Comparison of ENCODE assay signal across 8 mouse cellular contexts in the genomic region with DNA sequence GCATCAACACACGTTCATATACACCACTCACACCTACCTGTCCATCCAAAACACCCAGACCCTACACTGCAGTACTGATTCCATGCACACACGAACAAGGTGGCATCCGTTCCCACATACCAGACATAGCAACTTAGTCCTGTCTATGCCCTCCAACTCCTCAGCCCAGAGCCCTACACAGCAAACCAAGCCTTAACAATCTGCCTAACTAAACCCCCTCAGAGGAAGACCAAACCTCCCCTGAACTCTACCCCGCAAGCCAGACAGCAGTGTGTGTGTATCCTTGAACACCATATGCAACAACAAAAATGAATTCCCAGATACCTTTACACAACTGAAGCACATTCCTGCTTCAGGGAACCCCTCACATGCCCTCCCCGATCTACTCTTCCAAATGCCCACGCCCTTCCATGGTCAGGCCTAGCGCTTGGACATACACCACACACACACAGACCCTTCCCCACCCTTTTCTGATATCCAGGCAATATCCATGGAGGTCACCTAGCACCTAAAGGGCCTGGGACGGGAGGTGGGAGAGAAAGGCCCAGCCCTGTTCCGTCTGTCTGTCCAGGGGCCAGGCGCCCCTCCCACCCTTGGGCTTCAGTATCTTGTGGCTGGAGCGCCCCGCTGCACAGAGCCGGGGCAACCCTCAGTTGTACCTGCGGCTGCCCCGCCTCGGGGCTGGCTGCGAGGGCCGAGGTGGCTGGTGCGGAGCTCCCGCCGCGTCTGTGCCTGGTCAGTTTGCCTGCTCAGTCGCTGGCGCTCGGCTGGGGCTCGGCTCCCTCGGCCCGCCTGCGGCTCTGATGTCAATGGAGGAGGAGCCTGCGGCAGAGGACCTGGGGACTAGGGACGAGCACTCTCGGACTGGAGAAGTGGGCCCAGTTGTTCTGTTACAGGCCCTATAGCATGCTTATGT. TPM values are rescaled to one million over a fixed set of nuclear protein-coding genes. Genes with fewer than 3 reads are reported as not detected.
DNase-seq lines count a peak whose midpoint lies in the region; ATAC-seq and TF ChIP-seq lines count a peak whose summit lies in the region.

A gene (minus strand): TSS at position 808 of the 916 bp plus-strand sequence.

- WGBS in hindbrain, postnatal 0 days = 13% methylated on average over 32 of the region's 32 CpGs

- DNase-seq in adrenal gland, postnatal 10 days = peak; percentile 93
- peak; percentile 88 for DNase-seq in gastrocnemius, postnatal 14 days
- DNase-seq in hindbrain, postnatal 0 days (ENCODE audit: low spot score) = peak; percentile 76
- peak; percentile 64 to 88 for DNase-seq in left cerebral cortex, postnatal 10 days (ENCODE audit: extremely low spot score in 1 of 2, low spot score in 2 of 2)
- peak; percentile 78 to 82 for DNase-seq in right cerebral cortex, adult 2 months (ENCODE audit: low spot score in 2 of 2)
- DNase-seq in urinary bladder, postnatal 4 days (ENCODE audit: low spot score in 2 of 2) = peak; percentile 74 to 77

- H3K36me3 ChIP-seq in hindbrain, postnatal 0 days (ENCODE audit: insufficient read depth, low read length) = peaks cover 10% of the 10 kb centered on the region

- H3K4me2 ChIP-seq in hindbrain, postnatal 0 days (ENCODE audit: low read depth, low read length) = peak within 1 kb of the TSS; percentile 81

- no peaks in the 10 kb centered on the region for H3K27me3 ChIP-seq in hindbrain, postnatal 0 days (ENCODE audit: insufficient read depth, low read length)

- TF ChIP-seq CTCF in cortical plate, adult 2 months (IDR thresholded peaks at IDR 0.05; ENCODE audit: extremely low read depth, insufficient read depth, low read length) = no peak
- TF ChIP-seq CTCF in hindbrain, postnatal 0 days (IDR thresholded peaks at IDR 0.05; ENCODE audit: low read depth) = no peak

- H3K9me3 ChIP-seq in hindbrain, postnatal 0 days (ENCODE audit: low read length) = no peaks in the 10 kb centered on the region

- ATAC-seq in hindbrain, postnatal 0 days = peak; percentile 75
- ATAC-seq in megakaryocyte, adult 5-6 weeks (ENCODE audit: poor library complexity, severe bottlenecking) = peak; percentile 95

- H3K4me1 ChIP-seq in cortical plate, adult 2 months (ENCODE audit: control insufficient read depth, insufficient read depth, low read length) = peaks cover 5% of the 10 kb centered on the region; the same call in 1 of the 2 replicates
- H3K4me1 ChIP-seq in hindbrain, postnatal 0 days (ENCODE audit: insufficient read depth, low read length) = peaks cover 14% of the 10 kb centered on the region; the same call in 1 of the 2 replicates

- peak; percentile 72 for TF ChIP-seq POLR2A in cortical plate, adult 2 months (IDR thresholded peaks at IDR 0.05; ENCODE audit: extremely low read depth, insufficient read depth, low read length)

- peak within 1 kb of the TSS; percentile 70 for H3K27ac ChIP-seq in cortical plate, adult 2 months (ENCODE audit: insufficient read depth, low read length)
- H3K27ac ChIP-seq in hindbrain, postnatal 0 days = peak within 1 kb of the TSS; percentile 76

- intact Hi-C loops in gastrocnemius, postnatal 14 days (cut with DNase I; ENCODE audit: low total_unique reads) = no loop called here
- intact Hi-C loops in left cerebral cortex, postnatal 10 days (cut with DNase I) = no loop called here

- H3K9ac ChIP-seq in hindbrain, postnatal 0 days (replicated peaks; ENCODE audit: low read length) = peak within 1 kb of the TSS; percentile 82

- peak within 1 kb of the TSS; percentile 80 for H3K4me3 ChIP-seq in cortical plate, adult 2 months (ENCODE audit: insufficient read depth, low read length)
- H3K4me3 ChIP-seq in hindbrain, postnatal 0 days (ENCODE audit: low read length) = peak within 1 kb of the TSS; percentile 55

RNA-seq across cellular contexts. Expression of the gene that starts here (rescaled TPM):
- total RNA-seq in adrenal gland, postnatal 10 days (2021) = 10 to 100 TPM; 47.1 to 50.3 TPM
- polyA plus RNA-seq in cortical plate, adult 2 months (2012; rRNA removed) = 119 and 123 TPM in 2 replicates
- total RNA-seq in gastrocnemius, postnatal 14 days (2021) = 10 to 100 TPM; 28.7 to 31.9 TPM
- 96.5 and 105 TPM in 2 replicates for total RNA-seq in hindbrain, postnatal 0 days (2014; rRNA removed)
- 109 and 111 TPM in 2 replicates for polyA plus RNA-seq in hindbrain, postnatal 0 days (2015; fragmentation: Nextera tagmentation; extraction: Ambion mirVana)
- 100 to 1,000 TPM; 107 to 112 TPM for total RNA-seq in left cerebral cortex, postnatal 10 days (2021)
- 31.8 and 39.6 TPM in 2 replicates for total RNA-seq in megakaryocyte, adult 5-6 weeks (2015)
- 57.6 and 68.3 TPM in 2 replicates for total RNA-seq in megakaryocyte, adult 5-6 weeks (2017)

Comparison
In these comparisons a context has a peak if more than half of its experiments do, and no peak if none do; other contexts are left out.
1. Peak in every context shown above with its lines: DNase-seq, ATAC-seq, H3K4me3 ChIP-seq and H3K27ac ChIP-seq.